Mouse (Mus musculus): ENCODE data around the gene Tmem39b. TPM values are rescaled to one million over a fixed set of nuclear protein-coding genes. Genes with fewer than 3 reads are reported as not detected.

Gene Tmem39b
- total RNA-seq, 2 experiments from 2014 or later, result 4.8 to 5.3 TPM

DNA sequence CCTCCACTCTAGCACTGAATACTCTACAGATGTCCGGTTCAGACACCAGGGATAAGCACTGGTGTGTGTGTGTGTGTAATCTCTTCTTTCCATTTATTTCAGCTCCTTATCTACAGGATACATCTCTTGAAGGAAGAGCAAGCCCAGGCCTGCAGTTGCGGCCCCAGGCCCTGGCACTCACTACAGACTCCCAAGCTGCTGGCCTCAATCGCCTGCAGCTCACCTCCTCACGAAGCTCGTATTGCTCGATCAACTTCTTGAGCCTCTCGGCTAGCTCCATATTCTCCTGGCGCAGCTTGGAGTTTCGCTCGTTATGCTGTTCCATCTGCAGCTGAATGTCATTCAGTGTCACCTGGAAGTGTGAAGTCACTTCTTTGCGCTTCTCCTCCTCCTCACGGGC is 64.8 kb downstream of the Tmem39b start:
- intact Hi-C loops (cut with DNase I), result no loop called here

DNA sequence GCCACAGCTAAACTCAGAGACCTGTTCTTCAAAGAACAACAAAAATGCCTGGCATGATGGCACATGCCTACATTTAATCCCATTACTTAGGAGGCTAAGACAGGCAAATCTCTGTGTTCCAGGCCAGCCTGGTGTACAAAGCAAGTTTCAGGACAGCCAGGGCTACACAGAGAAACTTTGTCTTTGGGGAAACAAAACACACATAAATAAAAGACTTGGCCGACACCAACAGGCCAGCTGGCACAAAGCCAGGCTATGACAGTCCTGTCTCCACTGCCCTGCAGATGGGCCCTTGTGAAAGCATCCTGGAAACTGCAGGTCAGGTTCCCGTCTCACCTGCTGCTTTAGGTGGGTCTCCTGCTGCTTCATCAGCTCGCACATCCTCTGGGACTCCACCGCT is 65.7 kb downstream of the Tmem39b start:
- intact Hi-C loops (cut with DNase I), result no loop called here
- DNase-seq, result peak in 1 of 2 experiments; percentile 38

More for the DNA sequence above, 64.8 kb downstream of the Tmem39b start:
- no peak for DNase-seq

Small RNA genes within 50 kb of the gene (microRNA-seq; reads per million reads assigned to microRNA genes)
- 0.81 to 5.8 reads per million in 2 experiments for gene Mir7016

Other genes starting within 250 kb of the Tmem39b start
- gene Bsdc1, start 235.3 kb downstream of the Tmem39b start, total RNA-seq (2021), result 10 to 100 TPM; 39.6 to 43.9 TPM
- not detected for gene Tssk3, start 205.8 kb downstream of the Tmem39b start, total RNA-seq (2021)
- not detected for gene Fam229a, start 205.6 kb downstream of the Tmem39b start, total RNA-seq (2021)
- gene Marcksl1, start 183.3 kb downstream of the Tmem39b start, total RNA-seq (2021), result 10 to 100 TPM; 13.6 to 23.8 TPM
- 10 to 100 TPM; 23.9 to 24.2 TPM for gene Hdac1, start 154.1 kb downstream of the Tmem39b start, total RNA-seq (2021)
- gene Lck, start 123.2 kb downstream of the Tmem39b start, total RNA-seq (2021), result 10 to 100 TPM in 1 of 2 experiments, 1 to 10 TPM in 1; 1.4 to 20.4 TPM
- gene Fam167b, start 118.3 kb downstream of the Tmem39b start, total RNA-seq (2021), result under 1 TPM; 0.53 to 0.83 TPM
- gene Eif3i, start 96.2 kb downstream of the Tmem39b start, total RNA-seq (2021), result 100 to 1,000 TPM; 114 to 128 TPM
- 10 to 100 TPM; 46.8 to 51.3 TPM for gene Tmem234, start 96.2 kb downstream of the Tmem39b start, total RNA-seq (2021)
- gene Dcdc2b, start 82.6 kb downstream of the Tmem39b start, total RNA-seq (2021), result 1 to 10 TPM; 1.2 TPM
- gene Iqcc, start 77.7 kb downstream of the Tmem39b start, total RNA-seq (2021), result 10 to 100 TPM; 16.3 to 17.6 TPM
- 10 to 100 TPM; 40.7 to 46.5 TPM for gene Ccdc28b, start 72.9 kb downstream of the Tmem39b start, total RNA-seq (2021)
- gene Txlna, start 55.8 kb downstream of the Tmem39b start, total RNA-seq (2021), result 10 to 100 TPM; 28.0 to 28.6 TPM
- 10 to 100 TPM; 69.9 to 72.4 TPM for gene Kpna6, start 24.1 kb downstream of the Tmem39b start, total RNA-seq (2021)
- gene Khdrbs1, start 45.5 kb upstream of the Tmem39b start, total RNA-seq (2021), result 10 to 100 TPM; 44.2 to 49.3 TPM
- 100 to 1,000 TPM; 212 to 215 TPM for gene Ptp4a2, start 114.4 kb upstream of the Tmem39b start, total RNA-seq (2021)
- gene Spocd1, start 232.4 kb upstream of the Tmem39b start, total RNA-seq (2021), result not detected

All from heart, postnatal 14 days (tissue).